Mouse (Mus musculus): ENCODE measurements around the gene Nkain2.

Gene Nkain2

DNA sequence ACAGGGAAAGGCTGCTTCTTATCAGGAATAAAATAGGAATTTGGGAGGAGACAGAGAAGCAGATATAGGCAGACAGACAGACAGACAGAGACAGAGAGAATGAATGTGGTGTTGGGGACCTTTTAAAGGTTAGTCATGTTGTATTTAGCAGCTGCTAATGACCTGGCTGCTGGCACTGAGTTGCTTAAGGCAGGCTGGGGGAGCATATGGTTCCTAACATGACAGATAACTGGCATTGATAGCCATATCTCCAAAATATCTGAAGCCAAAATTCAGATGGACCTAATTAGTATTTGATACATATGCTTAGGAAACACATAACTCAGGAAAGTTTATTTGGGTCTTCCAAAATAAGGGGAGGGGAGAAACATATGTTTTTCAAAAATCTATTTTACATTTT, 285.8 kb downstream of the Nkain2 start:
- in situ Hi-C loops (cut with MboI; ENCODE audit: low pct_unique_long_range_greater_than_20kb in 1 of 2, low sequenced_read_pairs in 2 of 2, unreplicated experiment in 1 of 2): no loop called here

GRCm38 (mm10) chr10:32602798-32603197, 287.5 kb downstream of the Nkain2 start:
- in situ Hi-C loops (cut with MboI; ENCODE audit: low pct_unique_long_range_greater_than_20kb in 1 of 2, low sequenced_read_pairs in 2 of 2, unreplicated experiment in 1 of 2): no loop called here

DNA sequence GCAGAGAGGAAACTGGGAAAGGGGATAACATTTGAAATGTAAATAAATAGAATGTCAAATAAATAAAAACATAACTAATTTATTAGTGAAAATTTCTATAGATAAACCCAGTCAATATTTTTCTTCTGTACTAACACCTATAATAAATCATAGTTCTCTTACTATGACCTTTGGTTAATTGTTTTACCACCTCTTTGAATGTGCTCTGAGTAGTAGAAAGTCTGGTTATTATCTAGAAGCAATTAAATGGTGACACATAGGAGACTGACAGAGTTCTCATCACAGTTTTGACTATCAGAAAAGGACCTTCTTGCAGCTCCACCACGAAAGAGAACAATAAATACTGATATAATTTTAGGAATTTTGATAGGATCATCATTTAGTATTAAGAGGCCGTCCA, 295.3 kb downstream of the Nkain2 start:
- in situ Hi-C loops (cut with MboI; ENCODE audit: low pct_unique_long_range_greater_than_20kb in 1 of 2, low sequenced_read_pairs in 2 of 2, unreplicated experiment in 1 of 2): no loop called here

DNA sequence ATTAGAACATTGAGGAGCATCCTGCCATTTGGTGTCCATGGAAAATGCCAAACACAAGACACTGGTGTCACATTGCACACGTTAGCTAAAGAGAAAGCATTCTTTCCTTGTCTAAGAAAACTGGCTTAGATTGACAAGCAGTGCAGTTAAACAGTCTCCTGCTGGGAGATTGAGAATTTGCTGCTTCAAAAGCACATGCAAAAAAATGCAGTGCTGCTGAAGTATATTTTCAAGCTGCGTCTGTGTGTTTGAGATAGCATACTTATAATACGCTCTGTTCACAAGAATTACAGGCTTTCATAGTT, 313.0 kb downstream of the Nkain2 start:
- in situ Hi-C loops (cut with MboI; ENCODE audit: low pct_unique_long_range_greater_than_20kb in 1 of 2, low sequenced_read_pairs in 2 of 2, unreplicated experiment in 1 of 2): no loop called here

- in situ Hi-C loops (cut with MboI; ENCODE audit: low pct_unique_long_range_greater_than_20kb in 1 of 2, low sequenced_read_pairs in 2 of 2, unreplicated experiment in 1 of 2): no loop called here
Measured at GRCm38 (mm10) chr10:32576559-32577275, 313.5 kb downstream of the Nkain2 start.

DNA sequence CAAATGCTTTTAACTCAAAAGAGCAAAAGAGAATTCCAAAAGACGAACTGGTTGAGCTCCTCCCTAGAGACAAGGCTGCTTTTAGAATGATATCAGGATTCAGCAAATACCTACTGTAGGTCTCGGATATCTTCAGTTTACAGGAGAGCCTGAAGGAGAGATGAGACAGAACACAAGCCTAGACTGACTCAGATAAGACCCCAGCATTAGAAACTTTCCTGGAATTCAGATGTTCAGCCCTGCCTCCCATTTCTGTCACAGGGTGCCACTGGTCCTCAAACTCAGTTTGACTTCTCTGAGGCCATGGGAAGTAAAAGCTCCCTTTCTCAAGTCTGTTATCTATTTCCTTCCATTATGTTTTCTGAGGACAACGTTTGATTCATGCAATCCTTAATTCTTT, 332.6 kb downstream of the Nkain2 start:
- in situ Hi-C loops (cut with MboI; ENCODE audit: low pct_unique_long_range_greater_than_20kb in 1 of 2, low sequenced_read_pairs in 2 of 2, unreplicated experiment in 1 of 2): no loop called here

- in situ Hi-C loops (cut with MboI; ENCODE audit: low pct_unique_long_range_greater_than_20kb in 1 of 2, low sequenced_read_pairs in 2 of 2, unreplicated experiment in 1 of 2): no loop called here
Measured at GRCm38 (mm10) chr10:32536057-32536456, 354.2 kb downstream of the Nkain2 start.

DNA sequence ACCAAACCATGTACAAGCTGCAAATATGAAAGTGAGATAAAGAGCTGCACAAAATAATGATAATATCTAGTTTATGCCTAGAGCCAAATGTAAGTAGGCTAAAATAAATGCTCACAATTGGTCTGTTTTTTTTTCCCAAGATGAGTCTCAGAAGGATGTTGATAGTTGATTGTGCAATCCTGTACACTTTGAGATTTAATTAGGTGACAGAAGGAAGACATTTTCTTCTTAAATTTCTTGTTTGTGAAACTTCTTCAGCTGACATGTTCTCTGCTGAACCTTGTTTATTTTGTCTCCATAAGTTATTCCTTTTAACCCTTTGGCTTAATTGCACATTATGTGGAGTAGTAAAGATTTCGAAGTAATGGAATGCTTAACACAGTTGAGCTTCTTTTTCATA, 379.4 kb downstream of the Nkain2 start:
- in situ Hi-C loops (cut with MboI; ENCODE audit: low pct_unique_long_range_greater_than_20kb in 1 of 2, low sequenced_read_pairs in 2 of 2, unreplicated experiment in 1 of 2): no loop called here

DNA sequence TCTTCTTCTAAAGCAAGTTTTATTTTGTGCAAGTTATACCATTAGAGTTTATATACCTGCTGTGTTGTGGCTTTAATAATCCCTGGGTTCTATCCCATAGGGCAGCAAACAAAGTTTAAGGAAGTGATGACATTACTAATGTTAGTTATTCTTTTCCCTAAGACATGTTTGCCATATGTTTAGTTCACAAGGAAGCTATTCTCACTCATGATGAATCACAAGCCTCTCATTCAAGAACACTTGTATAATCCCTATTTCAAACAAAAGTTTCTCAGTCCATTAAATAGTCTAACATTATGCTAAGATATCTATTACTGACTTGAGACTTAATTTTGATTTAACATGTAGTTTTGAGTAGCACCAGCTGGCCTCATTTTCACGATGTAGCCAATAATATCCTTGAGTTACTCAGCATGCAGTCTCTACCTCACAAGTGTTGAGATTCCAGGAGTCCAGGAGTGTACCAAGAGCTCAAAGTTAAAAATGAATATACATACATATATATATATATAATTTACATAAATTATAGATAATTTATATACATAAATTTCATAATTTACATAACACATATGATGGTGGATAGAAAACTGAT, 395.6 kb downstream of the Nkain2 start:
- in situ Hi-C loops (cut with MboI; ENCODE audit: low pct_unique_long_range_greater_than_20kb in 1 of 2, low sequenced_read_pairs in 2 of 2, unreplicated experiment in 1 of 2): no loop called here

GRCm38 (mm10) chr10:32493600-32493999, 396.7 kb downstream of the Nkain2 start:
- in situ Hi-C loops (cut with MboI; ENCODE audit: low pct_unique_long_range_greater_than_20kb in 1 of 2, low sequenced_read_pairs in 2 of 2, unreplicated experiment in 1 of 2): no loop called here

GRCm38 (mm10) chr10:32462726-32463125, 427.5 kb downstream of the Nkain2 start:
- in situ Hi-C loops (cut with MboI; ENCODE audit: low pct_unique_long_range_greater_than_20kb in 1 of 2, low sequenced_read_pairs in 2 of 2, unreplicated experiment in 1 of 2): no loop called here

DNA sequence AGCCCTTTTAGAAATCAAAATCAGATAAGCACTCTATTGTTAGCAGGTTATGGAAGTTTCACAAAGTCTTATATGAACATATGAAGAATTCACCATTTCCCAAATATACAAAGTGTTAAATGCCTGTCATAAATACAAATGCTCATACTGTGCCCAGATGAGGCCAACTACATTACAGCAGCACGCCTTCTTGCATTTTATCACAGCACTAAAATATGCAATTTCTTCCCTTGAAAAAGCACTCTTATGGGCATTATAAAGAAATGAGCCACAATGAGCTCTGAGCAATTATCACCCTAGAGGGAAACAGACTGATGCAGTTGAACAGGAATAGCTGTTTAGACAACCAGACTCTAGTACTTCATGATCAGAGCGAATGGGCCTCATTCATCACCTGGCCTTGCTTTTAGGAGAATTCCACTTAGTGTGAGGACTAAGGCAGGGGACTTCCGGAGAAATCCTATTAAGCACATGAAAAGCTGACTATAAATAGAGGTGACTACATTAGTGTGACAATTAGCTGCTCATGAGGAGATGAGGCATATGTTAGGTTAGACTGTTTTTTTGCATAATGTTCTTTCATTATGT, 450.2 kb downstream of the Nkain2 start:
- in situ Hi-C loops (cut with MboI; ENCODE audit: low pct_unique_long_range_greater_than_20kb in 1 of 2, low sequenced_read_pairs in 2 of 2, unreplicated experiment in 1 of 2): no loop called here

DNA sequence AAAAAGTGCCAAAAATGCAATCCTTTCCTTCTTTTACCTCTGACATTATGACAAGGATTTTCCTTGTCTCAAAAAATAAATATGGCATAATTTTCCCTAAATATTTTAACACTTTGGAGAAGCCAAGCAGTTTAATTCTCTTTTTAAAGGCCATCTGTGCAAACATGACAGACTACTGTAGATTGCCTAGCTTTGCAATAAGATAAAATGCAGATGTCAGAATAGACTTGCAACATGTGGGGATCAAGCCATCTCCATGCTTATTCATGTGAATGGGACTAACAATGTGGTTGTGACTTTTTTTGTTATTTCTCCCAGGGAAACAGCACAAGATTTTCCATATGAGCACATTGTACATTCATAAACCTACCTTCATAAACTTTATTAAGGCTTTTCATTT, 476.0 kb downstream of the Nkain2 start:
- in situ Hi-C loops (cut with MboI; ENCODE audit: low pct_unique_long_range_greater_than_20kb in 1 of 2, low sequenced_read_pairs in 2 of 2, unreplicated experiment in 1 of 2): no loop called here

GRCm38 (mm10) chr10:32411331-32411730, 478.9 kb downstream of the Nkain2 start:
- in situ Hi-C loops (cut with MboI; ENCODE audit: low pct_unique_long_range_greater_than_20kb in 1 of 2, low sequenced_read_pairs in 2 of 2, unreplicated experiment in 1 of 2): no loop called here

- in situ Hi-C loops (cut with MboI; ENCODE audit: low pct_unique_long_range_greater_than_20kb in 1 of 2, low sequenced_read_pairs in 2 of 2, unreplicated experiment in 1 of 2): no loop called here
Measured at GRCm38 (mm10) chr10:32400961-32401360, 489.3 kb downstream of the Nkain2 start.

DNA sequence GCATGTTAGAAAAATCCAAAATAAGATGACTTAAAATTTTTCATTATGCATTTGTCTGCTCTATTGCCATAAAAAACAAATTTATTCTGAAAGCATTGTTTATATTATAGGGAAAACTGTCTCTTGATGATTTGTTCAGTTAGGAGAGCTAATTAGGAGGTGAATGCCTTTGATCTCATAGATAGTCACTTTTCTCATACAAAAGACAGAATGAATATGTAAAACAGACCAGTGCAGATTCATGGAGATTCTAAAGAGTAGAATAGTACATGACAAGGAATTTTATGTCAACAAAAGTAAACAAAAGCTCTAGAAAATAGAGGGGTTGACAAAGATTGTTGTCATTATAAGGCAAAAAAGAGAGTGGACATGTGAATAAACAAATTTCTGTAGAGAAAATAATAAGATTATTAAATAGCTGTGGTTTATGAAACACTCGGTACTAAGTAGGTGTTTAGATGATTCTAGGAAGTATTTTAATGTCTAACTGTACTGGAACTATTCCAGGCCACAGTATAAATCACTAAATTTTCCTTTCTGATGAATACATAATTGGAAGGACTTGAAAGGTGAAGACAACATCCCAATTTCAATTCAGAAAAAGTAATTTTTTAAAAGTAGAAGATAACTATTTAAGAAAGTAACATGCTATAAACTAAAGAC, 496.3 kb downstream of the Nkain2 start:
- in situ Hi-C loops (cut with MboI; ENCODE audit: low pct_unique_long_range_greater_than_20kb in 1 of 2, low sequenced_read_pairs in 2 of 2, unreplicated experiment in 1 of 2): no loop called here

GRCm38 (mm10) chr10:32393326-32393725, 496.9 kb downstream of the Nkain2 start:
- in situ Hi-C loops (cut with MboI; ENCODE audit: low pct_unique_long_range_greater_than_20kb in 1 of 2, low sequenced_read_pairs in 2 of 2, unreplicated experiment in 1 of 2): no loop called here

GRCm38 (mm10) chr10:32312754-32313153, 577.5 kb downstream of the Nkain2 start:
- in situ Hi-C loops (cut with MboI; ENCODE audit: low pct_unique_long_range_greater_than_20kb in 1 of 2, low sequenced_read_pairs in 2 of 2, unreplicated experiment in 1 of 2): loop anchor here (25.0 kb wide), 1 partner anchor 575 kb away; the partner anchor contains the start of gene Nkain2 (in 2 of the 2)

DNA sequence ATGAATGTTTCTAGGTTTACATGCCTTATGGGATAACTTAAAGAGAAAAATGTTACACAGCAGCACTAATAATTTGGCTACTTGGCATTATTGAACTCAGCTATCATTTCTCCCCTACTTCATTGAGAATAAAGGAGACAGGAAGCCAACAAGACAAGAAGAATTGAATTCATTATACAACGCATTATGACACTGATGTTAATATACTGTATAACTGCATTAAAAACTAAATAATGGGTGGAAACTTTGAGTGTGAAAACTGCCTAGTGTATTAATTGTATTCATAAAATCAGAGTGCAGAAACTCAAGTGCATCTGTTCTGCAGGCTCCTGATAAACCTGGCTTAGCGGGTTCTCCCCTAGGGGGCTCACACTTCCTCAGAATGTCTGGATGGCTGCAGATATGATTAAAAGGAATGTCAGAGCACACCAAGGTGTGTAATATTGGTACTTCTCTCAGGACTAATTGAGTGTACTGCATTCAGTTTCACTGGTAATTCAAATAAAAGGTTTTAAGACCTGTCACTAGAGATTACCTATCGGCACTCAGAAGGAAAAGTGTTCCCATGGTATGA, 589.2 kb downstream of the Nkain2 start:
- in situ Hi-C loops (cut with MboI; ENCODE audit: low pct_unique_long_range_greater_than_20kb in 1 of 2, low sequenced_read_pairs in 2 of 2, unreplicated experiment in 1 of 2): loop anchor here (25.0 kb wide), 1 partner anchor 586 kb away; the partner anchor contains the start of gene Nkain2 (in 2 of the 2)

Measured in mouse embryonic stem cell (cell line).